Mouse (Mus musculus) G1E-ER4 (cell line): ENCODE results near the gene Lemd2. TPM values are rescaled to one million over a fixed set of nuclear protein-coding genes. Genes with fewer than 3 reads are reported as not detected.

Experiments
- GATA1 ChIP-seq: IDR thresholded peaks from one replicate; pipeline ENCODE4 v1.8.0; 2012; ENCODE audit warnings: low read length, inconsistent platforms
- polyA plus RNA-seq: library from polyadenylated mRNA; stranded (reverse); fragments of >175 nt; gene quantifications from 2 replicates; pipeline ENCODE4 v1.2.3, GENCODE M21; 2012

Lemd2 gene
- polyA plus RNA-seq, 1 experiment: 78.6 TPM

DNA sequence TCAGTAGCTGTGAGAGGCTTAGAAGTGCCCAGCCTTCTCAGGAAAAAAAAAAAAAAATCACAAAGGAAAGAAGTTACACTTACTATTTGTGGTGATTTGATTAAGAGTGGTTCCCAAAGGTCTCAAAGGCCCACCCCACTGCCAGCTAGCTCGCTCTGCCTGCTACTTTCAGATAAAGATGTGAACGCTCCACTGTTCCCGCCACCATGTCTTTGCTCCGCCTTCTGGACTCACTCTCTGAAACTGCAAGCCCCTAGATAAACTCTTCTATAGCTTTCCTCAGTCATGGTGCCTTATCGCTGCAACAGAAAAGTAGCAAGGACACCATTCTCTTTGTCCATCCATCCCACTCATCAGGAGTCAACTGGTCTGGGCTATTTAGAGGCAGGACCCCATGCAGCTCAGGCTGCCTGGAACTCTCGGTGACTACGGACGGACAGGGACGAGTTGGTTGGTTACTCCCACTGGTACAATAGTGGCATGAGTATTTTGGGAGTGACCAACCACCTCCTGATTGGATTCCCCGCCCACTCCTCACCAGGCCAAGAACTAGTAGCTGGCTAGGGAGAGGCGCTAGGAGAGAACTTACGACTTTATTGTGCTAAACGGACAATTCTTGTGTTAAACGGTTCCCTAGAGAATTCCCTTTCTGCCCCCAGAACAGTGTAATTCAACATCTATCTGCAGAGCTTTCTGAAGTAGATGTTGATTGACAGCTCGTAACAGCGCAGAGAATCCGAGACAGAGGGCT, 25.7 kb downstream of the Lemd2 start:
- TF ChIP-seq GATA1: no peak

- no peak for TF ChIP-seq GATA1
These were observed 26.2 kb downstream of the Lemd2 start for GRCm38 (mm10) chr17:27178019-27178418.

GRCm38 (mm10) chr17:27176754-27177153, 27.5 kb downstream of the Lemd2 start:
- TF ChIP-seq GATA1: no peak

GRCm38 (mm10) chr17:27176287-27176686, 28.0 kb downstream of the Lemd2 start:
- no peak for TF ChIP-seq GATA1

DNA sequence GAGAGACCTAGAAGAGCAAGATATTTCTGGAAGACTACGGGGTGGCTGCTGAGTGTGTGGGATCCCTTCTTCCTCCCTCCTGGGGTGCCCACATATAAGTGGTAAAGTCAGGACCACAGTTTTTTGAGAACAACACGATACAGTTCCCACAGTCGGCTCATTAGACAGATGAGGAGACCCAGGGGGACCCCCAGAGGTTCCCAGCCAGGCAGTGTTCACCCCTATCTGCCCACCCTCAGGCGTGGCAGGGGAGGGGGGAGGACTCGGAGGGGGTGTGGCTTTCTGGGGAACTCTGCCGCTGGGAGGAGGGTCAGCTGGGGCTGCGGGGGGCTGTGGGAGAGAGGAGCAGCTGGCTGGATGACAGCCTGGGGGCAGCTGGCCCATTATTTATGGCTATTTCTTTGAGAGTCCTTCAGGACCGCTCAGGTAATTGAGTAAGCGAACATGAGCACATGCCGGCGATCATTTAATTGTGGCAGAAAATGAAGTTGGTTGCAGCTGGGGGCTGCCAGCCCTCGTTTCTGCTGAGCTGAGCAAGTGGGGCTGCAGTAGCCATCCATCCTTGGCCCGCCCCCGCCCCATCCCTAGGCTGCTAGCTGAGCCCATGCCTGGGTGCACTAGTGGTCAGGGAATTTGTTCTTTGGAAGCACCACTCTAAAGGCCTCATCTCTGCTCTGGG, 28.9 kb downstream of the Lemd2 start:
- TF ChIP-seq GATA1: no peak

GRCm38 (mm10) chr17:27173715-27174114, 30.6 kb downstream of the Lemd2 start:
- TF ChIP-seq GATA1: no peak

GRCm38 (mm10) chr17:27172459-27172858, 31.8 kb downstream of the Lemd2 start:
- TF ChIP-seq GATA1: no peak

- no peak for TF ChIP-seq GATA1
These were observed 33.1 kb downstream of the Lemd2 start for GRCm38 (mm10) chr17:27171121-27171520.

DNA sequence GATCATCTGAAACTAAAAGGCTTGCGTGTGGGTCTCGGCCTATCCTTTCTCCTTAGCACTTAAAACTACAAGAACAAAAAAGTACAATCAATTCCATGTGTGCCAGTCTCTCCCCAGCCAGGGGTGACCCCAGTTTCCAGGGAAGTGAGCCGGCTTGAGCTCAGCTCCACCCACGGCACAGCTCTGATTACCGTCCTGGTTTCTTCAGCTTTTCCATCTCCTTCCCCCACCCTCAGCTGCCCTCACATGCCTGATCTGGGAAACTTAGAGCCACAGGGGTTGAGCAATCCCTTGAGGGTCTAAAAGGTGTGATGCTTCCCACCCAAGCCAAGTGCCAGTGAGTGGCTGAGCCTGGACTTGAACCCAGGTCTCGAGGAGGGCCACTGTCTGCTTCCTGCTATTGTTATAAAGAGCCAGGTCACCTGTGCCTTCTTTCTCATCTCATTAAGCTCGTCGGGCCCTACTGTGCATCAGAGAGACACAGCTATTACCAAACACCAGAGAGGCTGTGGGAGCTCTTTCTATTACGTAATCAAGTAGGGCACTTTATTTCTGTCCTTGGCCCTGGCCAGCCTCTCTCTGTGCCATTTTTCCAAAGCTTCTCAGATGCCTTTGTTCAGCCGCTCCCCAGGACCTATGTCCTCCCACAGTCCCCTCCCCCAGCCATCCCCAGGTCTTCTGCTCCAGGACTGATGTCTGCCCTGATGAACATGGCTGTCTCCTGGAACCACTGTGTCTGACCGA, 34.1 kb downstream of the Lemd2 start:
- no peak for TF ChIP-seq GATA1

GRCm38 (mm10) chr17:27168569-27168968, 35.7 kb downstream of the Lemd2 start:
- no peak for TF ChIP-seq GATA1

DNA sequence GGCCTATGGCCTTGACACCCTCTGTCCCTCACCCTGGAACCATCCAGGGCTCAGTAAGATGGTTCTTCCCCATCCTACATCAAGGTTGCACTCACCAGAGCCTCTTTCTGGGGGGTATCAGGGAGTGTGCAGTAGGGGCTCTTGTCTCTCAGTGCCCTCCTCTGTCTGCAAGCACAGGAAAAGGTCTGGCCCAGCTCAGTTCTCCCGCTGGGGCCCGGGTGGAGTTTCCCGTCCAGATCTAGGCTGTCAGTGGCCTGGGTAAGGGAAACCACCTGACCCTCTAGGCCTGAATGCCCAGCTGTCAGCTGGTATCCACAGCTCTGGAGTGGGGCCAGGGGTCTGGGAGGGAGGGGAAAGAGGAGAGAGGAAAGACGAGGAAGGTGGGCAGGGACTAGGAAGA, 36.7 kb downstream of the Lemd2 start, which contains the start of gene Ip6k3:
Gene Ip6k3, minus strand, starts transcription at position 251 of the 400 bp plus-strand sequence.
- TF ChIP-seq GATA1: no peak

DNA sequence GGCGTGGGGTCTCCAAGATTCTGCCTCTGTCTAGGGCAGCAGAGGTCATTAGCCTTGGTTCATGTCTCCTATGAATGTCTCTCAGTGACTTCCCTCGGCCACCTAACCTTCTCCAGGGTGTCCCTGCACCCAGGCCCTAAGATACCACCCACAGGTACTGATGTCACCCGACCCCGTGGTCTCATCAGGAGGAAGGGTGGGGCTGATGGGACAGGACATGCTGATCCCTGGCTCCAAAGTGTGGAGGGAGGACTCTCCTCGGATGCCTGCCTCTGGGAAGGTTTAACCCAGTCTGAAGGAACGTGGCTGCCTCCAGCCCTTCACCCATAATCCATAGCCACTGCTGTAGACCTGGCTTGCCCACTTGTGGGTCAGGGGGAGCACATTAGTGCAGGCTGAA, 37.4 kb downstream of the Lemd2 start:
- no peak for TF ChIP-seq GATA1

GRCm38 (mm10) chr17:27165054-27165773, 39.1 kb downstream of the Lemd2 start:
- no peak for TF ChIP-seq GATA1

GRCm38 (mm10) chr17:27160905-27161304, 43.4 kb downstream of the Lemd2 start:
- TF ChIP-seq GATA1: no peak

DNA sequence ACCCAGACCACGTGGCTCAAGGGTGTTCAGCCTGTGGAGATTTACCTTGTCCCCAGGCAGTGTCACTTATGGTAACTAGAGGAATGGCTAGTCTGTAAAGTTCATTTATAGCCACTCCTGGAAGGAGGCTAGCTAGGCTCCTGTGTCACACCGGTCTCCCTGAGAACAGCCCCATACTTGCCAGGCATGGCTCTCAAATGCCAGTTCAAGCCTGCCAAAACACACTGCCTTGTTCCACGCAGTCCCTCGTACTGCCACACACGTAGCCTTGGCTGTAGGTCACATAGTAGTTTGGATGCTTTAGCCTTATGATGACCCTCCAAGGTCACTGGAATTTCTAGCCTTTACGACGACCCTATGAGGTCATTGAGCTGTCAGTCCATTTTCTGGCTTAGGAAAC, 45.1 kb downstream of the Lemd2 start:
- no peak for TF ChIP-seq GATA1

DNA sequence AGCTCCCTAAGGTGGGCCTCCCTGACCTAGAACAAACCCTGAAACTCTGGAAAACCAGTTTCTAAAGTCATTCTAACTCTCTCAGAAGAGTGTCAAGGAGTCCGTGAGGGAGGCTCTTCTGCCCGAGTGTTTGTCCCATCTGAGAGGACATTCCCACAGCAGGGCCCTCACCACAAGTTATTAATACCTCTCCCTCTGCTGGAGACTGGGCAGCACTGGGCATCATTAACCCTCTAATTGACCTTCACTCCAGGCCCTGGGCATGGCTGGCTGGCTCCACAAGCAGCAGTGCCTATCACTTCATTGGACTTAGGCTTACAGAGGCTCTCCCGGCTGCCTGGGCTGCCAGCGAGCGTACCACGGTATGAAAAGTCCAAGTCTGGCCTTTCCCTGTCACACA, 45.8 kb downstream of the Lemd2 start:
- TF ChIP-seq GATA1: no peak
